Mouse (Mus musculus): ENCODE measurements around the gene Pip5kl1.

GRCm38 (mm10) chr2:32625873-32626694 is 51.5 kb downstream of the Pip5kl1 start:
- no peak for TF ChIP-seq GATA1 (IDR thresholded peaks at IDR 0.05; ENCODE audit: borderline replicate concordance, low read length)
- TF ChIP-seq CTCF (IDR thresholded peaks at IDR 0.05; ENCODE audit: low read depth, low read length): no peak
